Mouse (Mus musculus) bone marrow, adult 2 months (tissue): ENCODE results near the gene Psg16.

Source experiments
- CTCF ChIP-seq: fragments of 200-500 bp; IDR thresholded peaks from 2 replicates; pipeline ENCODE4 v1.5.1; 2011; ENCODE audit warnings: low read length, control low read depth; ENCODE audit not compliant: control insufficient read depth, insufficient read depth
- POLR2A ChIP-seq: fragments of 200-500 bp; IDR thresholded peaks from 2 replicates; pipeline ENCODE4 v1.6.1; 2011; ENCODE audit warnings: low read depth, mild to moderate bottlenecking, control low read depth, low read length, borderline replicate concordance; ENCODE audit not compliant: control insufficient read depth

DNA sequence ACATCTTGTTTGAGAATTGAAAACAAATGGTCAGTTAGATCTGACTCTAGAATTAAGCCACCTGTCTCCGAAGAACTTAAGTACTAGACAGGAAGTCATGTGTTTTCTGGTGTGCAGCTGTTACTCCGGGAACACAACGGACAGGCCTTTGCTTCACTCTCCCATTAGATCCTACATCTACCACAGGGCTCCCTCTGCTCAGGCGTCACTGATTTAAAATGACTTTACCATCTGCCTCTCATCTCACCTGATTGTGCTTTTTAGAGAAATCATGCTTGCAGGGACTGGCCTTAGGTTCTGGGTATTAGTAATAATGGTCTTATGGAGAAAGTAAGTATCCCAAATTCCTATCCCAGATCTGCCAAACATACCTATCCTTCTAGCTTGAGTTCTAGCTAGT is 8.9 kb downstream of the Psg16 start:
- TF ChIP-seq POLR2A (no peak), CTCF (no peak)
